Mouse (Mus musculus) erythroblast, embryonic 14.5 days (primary cell): ENCODE data around the gene Insl5.

Source experiments
- GATA1 ChIP-seq: IDR thresholded peaks from 2 replicates; pipeline ENCODE4 v1.6.1; 2012; ENCODE audit warnings: low read length, inconsistent platforms, mixed read lengths
- TAL1 ChIP-seq: IDR thresholded peaks from 3 replicates; pipeline ENCODE4 v1.6.1; 2012; ENCODE audit warnings: low read length, inconsistent platforms, mixed read lengths

- TF ChIP-seq GATA1 (no peak), TAL1 (no peak)
Observed at GRCm38 (mm10) chr4:102986173-102986572, 40.5 kb downstream of the Insl5 start.
